Mouse (Mus musculus): ENCODE data around the gene Olfr311. TPM values are rescaled to one million over a fixed set of nuclear protein-coding genes. Genes with fewer than 3 reads are reported as not detected.
"Not testable (repeated sequence)": the region's sequence is repeated elsewhere in the genome, so short reads cannot be mapped to it uniquely, and the experiment has no call there.

Olfr311 gene
- not detected in 2 replicates for polyA plus RNA-seq (2016; fragmentation: Nextera tagmentation; extraction: Ambion mirVana)

DNA sequence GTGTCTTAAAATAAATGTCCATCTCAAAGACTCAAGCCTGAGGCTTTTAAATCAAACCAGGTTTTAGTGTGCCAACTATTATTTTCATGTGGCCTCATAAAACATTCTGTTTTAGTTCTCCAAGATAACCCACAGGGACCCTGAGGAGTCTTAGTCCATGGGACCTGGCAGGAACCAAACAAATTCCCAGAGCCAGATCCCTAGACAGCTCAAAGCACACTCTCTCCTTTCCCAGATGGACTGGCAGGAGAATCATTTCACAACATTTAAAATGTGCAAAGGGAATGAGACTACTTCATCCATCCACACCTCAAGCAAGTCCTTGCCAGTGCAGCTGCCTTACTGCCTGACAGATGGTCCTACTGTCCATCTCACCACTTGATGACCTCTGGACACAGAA, at the start of gene Olfr311:
Olfr311 (plus strand) TSS at position 301 of the 400 bp plus-strand sequence.
- not testable (repeated sequence) for H3K4me3 ChIP-seq; H3K27me3 ChIP-seq (replicated peaks; ENCODE audit: low read depth, poor library complexity, severe bottlenecking); H3K9me3 ChIP-seq; H3K4me1 ChIP-seq; DNase-seq (ENCODE audit: low spot score); H3K27ac ChIP-seq (replicated peaks); H3K36me3 ChIP-seq (replicated peaks)

GRCm38 (mm10) chr11:58789532-58789931, 49.5 kb upstream of the Olfr311 start:
- no peak for DNase-seq (ENCODE audit: low spot score)
- H3K27me3 ChIP-seq (replicated peaks; ENCODE audit: low read depth, poor library complexity, severe bottlenecking): no peaks in the 10 kb centered on the region
- 33% methylated on average over 3 of the region's 3 CpGs for WGBS
- H3K9me3 ChIP-seq: no peaks in the 10 kb centered on the region
- no peak overlapping the region for H3K4me3 ChIP-seq
- H3K36me3 ChIP-seq (replicated peaks): no peaks in the 10 kb centered on the region
- H3K27ac ChIP-seq (replicated peaks): no peak overlapping the region
- H3K4me1 ChIP-seq: no peaks in the 10 kb centered on the region

DNA sequence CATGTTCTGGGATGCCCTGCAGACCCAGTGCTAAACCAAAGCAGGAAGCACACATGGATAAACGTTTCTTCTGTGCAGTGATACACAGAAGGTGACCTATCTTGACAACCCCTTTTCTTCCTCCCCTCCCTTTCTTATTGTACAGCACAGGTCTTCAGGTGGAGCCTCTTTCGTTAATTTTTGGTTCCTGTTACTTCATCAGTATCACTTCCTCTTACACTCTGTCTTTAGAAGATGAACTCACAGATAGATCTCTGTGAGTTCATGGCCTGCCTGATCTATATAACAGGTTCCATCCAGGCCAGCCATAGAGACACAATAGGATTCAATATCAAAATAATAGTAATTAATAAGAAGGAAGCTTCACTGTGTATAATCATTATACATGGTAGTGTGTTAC, 49.0 kb upstream of the Olfr311 start:
- no peak for DNase-seq (ENCODE audit: low spot score)
- Histone ChIP-seq H3K9me3 (no peaks in the 10 kb centered on the region), H3K27ac (replicated peaks) (no peak overlapping the region), H3K4me1 (no peaks in the 10 kb centered on the region), H3K27me3 (replicated peaks; ENCODE audit: low read depth, poor library complexity, severe bottlenecking) (no peaks in the 10 kb centered on the region), H3K4me3 (no peak overlapping the region), H3K36me3 (replicated peaks) (no peaks in the 10 kb centered on the region)
- 59% methylated on average over 2 of the region's 2 CpGs for WGBS

DNA sequence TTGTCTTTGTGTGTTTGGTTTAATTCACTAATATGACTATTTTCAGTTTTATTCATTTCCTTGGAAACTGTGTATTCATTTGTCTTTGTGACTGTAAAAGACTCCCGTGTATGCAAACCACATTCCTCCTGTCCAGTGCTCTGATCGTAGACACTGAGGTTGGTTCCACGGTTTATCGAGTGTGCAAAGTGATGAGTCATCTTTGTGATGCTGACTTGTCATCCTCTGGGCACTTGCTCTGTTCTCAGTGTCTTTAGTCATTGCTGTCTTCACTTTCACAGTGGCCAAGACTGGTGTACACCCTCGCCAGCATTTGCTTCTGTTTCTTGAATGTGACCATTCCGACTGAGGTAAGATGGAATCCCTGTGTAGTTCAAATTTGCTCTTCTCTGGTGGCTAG, 48.4 kb upstream of the Olfr311 start:
- Histone ChIP-seq H3K36me3 (replicated peaks) (no peaks in the 10 kb centered on the region), H3K9me3 (no peaks in the 10 kb centered on the region), H3K4me1 (no peaks in the 10 kb centered on the region), H3K27ac (replicated peaks) (no peak overlapping the region), H3K4me3 (no peak overlapping the region), H3K27me3 (replicated peaks; ENCODE audit: low read depth, poor library complexity, severe bottlenecking) (no peaks in the 10 kb centered on the region)
- WGBS: 91% methylated on average over 6 of the region's 6 CpGs
- no peak for DNase-seq (ENCODE audit: low spot score)

GRCm38 (mm10) chr11:58795856-58796255, 43.2 kb upstream of the Olfr311 start:
- Histone ChIP-seq H3K27me3 (replicated peaks; ENCODE audit: low read depth, poor library complexity, severe bottlenecking) (no peaks in the 10 kb centered on the region), H3K4me1 (no peaks in the 10 kb centered on the region), H3K36me3 (replicated peaks) (no peaks in the 10 kb centered on the region), H3K27ac (replicated peaks) (no peak overlapping the region), H3K9me3 (no peaks in the 10 kb centered on the region), H3K4me3 (no peak overlapping the region)
- no peak for DNase-seq (ENCODE audit: low spot score)
- WGBS: 79% methylated on average over 2 of the region's 2 CpGs

DNA sequence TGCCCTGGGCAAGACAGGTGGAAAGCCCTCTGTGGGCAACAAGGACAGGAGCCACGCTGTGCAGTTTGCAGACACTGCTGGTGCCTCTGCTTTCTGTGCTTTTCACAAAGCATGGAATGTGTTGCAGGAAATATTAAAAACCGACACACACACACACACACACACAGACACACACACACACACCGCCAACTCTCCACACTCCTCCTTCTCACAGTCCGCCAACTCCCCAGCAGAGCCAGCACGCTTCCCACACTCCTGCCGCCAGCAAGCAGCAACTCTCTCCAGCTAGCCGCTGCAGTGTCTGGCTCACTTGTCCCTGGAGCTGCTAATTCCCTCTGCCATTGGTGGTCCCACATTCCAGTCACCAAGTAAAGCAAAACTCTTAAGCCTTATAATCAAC, 42.2 kb upstream of the Olfr311 start:
- H3K36me3 ChIP-seq (replicated peaks): no peaks in the 10 kb centered on the region
- peaks cover 8% of the 10 kb centered on the region for H3K4me1 ChIP-seq
- H3K4me3 ChIP-seq: no peak overlapping the region
- H3K27ac ChIP-seq (replicated peaks): no peak overlapping the region
- no peak for DNase-seq (ENCODE audit: low spot score)
- no peaks in the 10 kb centered on the region for H3K27me3 ChIP-seq (replicated peaks; ENCODE audit: low read depth, poor library complexity, severe bottlenecking)
- H3K9me3 ChIP-seq: no peaks in the 10 kb centered on the region
- WGBS: 79% methylated on average over 7 of the region's 7 CpGs

DNA sequence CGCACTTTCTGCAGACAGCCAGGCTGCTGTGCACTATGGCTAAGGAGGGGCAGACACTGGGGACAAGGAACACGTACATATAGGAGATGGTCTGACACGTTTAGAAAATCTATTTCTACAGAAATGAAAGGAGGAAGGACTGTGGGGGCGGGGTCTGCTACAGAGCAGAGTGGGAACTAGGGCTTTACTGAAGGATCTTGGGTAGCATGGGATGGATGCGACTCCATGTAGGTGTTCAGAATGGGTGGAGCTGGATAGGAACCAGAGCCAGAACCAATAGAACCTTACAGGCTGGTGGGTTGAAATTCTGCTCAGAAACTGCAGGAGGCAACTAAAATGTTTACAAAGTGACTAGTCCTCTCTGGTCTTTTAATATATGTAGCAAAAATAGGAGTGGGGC, 39.3 kb upstream of the Olfr311 start:
- H3K4me3 ChIP-seq: no peak overlapping the region
- H3K36me3 ChIP-seq (replicated peaks): no peaks in the 10 kb centered on the region
- H3K4me1 ChIP-seq: peaks cover 15% of the 10 kb centered on the region
- no peaks in the 10 kb centered on the region for H3K27me3 ChIP-seq (replicated peaks; ENCODE audit: low read depth, poor library complexity, severe bottlenecking)
- no peaks in the 10 kb centered on the region for H3K9me3 ChIP-seq
- no peak overlapping the region for H3K27ac ChIP-seq (replicated peaks)
- WGBS: 84% methylated on average over 5 of the region's 5 CpGs
- no peak for DNase-seq (ENCODE audit: low spot score)

- H3K36me3 ChIP-seq (replicated peaks): no peaks in the 10 kb centered on the region
- 38% methylated on average over 14 of the region's 14 CpGs for WGBS
- peak; percentile 55 for DNase-seq (ENCODE audit: low spot score)
- peak within 1 kb of the TSS; percentile 28; the same call in 1 of the 2 replicates for H3K4me3 ChIP-seq
- no peaks in the 10 kb centered on the region for H3K27me3 ChIP-seq (replicated peaks; ENCODE audit: low read depth, poor library complexity, severe bottlenecking)
- H3K27ac ChIP-seq (replicated peaks): no peak within 1 kb of the TSS; the same call in 1 of the 2 replicates
- H3K4me1 ChIP-seq: peaks cover 15% of the 10 kb centered on the region
- H3K9me3 ChIP-seq: no peaks in the 10 kb centered on the region
Observed at GRCm38 (mm10) chr11:58801558-58802228, 37.4 kb upstream of the Olfr311 start, which contains the start of gene Fam183b. TSS of gene Fam183b (minus strand) at chr11:58801960.

DNA sequence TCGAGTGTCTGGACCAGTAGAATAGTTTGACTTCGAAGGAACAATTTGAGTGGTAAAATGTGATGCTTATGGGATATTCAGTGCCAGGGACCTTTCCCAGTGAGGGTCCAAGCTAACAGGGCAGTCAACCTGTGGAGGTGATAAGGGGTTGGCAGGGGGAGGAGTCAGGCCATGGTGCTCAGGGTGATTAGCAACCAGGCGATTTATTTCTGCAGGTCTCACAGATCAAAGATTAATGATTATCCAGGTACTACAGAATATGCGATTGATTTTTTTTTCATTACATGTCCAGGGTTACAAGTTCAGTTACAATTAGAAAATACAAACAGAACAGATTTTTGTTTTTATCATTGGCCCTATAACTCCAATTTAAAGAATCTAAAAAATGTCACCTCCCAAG, 35.2 kb upstream of the Olfr311 start:
- 80% methylated on average over 4 of the region's 4 CpGs for whole genome bisulfite sequencing
- no peaks in the 10 kb centered on the region for H3K9me3 ChIP-seq

DNA sequence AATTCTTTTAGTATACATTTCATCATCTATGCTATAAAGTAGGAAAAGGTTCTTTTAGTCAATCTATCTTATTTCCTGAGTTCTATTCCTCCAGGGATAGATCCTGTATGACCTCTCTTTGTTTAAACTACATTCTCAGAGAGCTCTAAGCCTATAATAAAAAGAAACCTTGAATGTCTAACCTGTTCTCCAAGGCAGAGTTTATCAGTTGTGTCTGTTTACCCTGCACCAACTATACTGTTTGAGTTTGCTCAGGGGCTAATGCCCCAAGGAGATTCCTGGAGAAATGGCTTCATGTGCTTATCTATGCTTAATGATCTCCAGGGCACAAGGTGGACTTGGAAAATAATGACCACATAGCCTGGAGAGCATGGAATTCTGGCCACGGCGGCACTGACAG, 34.7 kb upstream of the Olfr311 start:
- DNase-seq (ENCODE audit: low spot score): no peak
- Histone ChIP-seq H3K4me1 (peaks cover 15% of the 10 kb centered on the region), H3K4me3 (no peak overlapping the region), H3K27me3 (replicated peaks; ENCODE audit: low read depth, poor library complexity, severe bottlenecking) (no peaks in the 10 kb centered on the region), H3K9me3 (no peaks in the 10 kb centered on the region), H3K27ac (replicated peaks) (no peak overlapping the region), H3K36me3 (replicated peaks) (no peaks in the 10 kb centered on the region)
- 81% methylated on average over 2 of the region's 2 CpGs for WGBS

More for the DNA sequence above, 35.2 kb upstream of the Olfr311 start:
- no peaks in the 10 kb centered on the region for H3K27me3 ChIP-seq (replicated peaks; ENCODE audit: low read depth, poor library complexity, severe bottlenecking)
- no peak for DNase-seq (ENCODE audit: low spot score)
- H3K4me3 ChIP-seq: no peak overlapping the region
- peaks cover 15% of the 10 kb centered on the region for H3K4me1 ChIP-seq
- no peaks in the 10 kb centered on the region for H3K36me3 ChIP-seq (replicated peaks)
- H3K27ac ChIP-seq (replicated peaks): no peak overlapping the region

- Histone ChIP-seq H3K27me3 (replicated peaks; ENCODE audit: low read depth, poor library complexity, severe bottlenecking) (no peaks in the 10 kb centered on the region), H3K4me3 (no peak overlapping the region), H3K9me3 (no peaks in the 10 kb centered on the region), H3K4me1 (no peaks in the 10 kb centered on the region), H3K27ac (replicated peaks) (no peak overlapping the region), H3K36me3 (replicated peaks) (no peaks in the 10 kb centered on the region)
- 0% methylated on average over 1 of the region's 1 CpGs for WGBS
- no peak for DNase-seq (ENCODE audit: low spot score)
Observed at GRCm38 (mm10) chr11:58812001-58812400, 27.1 kb upstream of the Olfr311 start.

DNA sequence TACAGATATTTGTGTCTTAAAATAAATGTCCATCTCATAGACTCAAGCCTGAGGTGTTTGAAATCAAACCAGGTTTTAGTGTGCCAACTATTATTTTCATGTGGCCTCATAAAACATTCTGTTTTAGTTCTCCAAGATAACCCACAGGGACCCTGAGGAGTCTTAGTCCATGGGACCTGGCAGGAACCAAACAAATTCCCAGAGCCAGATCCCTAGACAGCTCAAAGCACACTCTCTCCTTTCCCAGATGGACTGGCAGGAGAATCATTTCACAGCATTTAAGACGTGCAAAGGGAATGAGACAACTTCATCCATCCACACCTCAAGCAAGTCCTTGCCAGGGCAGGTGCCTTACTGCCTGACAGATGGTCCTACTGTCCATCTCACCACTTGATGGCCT, 24.4 kb upstream of the Olfr311 start, which contains the start of gene Olfr313:
Olfr313 (plus strand) TSS at position 301 of the 400 bp plus-strand sequence.
- H3K27me3 ChIP-seq (replicated peaks; ENCODE audit: low read depth, poor library complexity, severe bottlenecking); H3K4me3 ChIP-seq; H3K4me1 ChIP-seq; H3K27ac ChIP-seq (replicated peaks); DNase-seq (ENCODE audit: low spot score); H3K9me3 ChIP-seq; H3K36me3 ChIP-seq (replicated peaks): not testable (repeated sequence)
- 79% methylated on average over 1 of the region's 1 CpGs for WGBS

DNA sequence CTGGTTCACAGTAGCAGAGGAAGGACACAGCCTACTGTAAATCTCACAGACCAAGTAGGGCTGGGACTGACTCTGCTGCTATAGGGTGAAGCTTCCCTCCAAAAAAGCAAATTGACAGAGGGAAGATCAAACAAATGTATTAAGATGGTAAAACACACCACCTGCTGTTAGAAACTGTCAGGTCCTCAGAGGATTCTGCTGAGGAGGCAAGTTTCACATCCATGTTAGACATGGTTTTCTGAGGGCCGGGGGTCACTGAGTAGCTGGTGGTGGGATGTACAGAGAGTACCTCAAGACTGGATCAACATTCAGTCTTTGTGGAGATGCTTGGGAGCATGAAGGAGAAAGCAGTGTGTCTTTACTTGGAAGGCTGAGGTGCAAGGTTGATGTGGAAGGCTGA, 23.4 kb upstream of the Olfr311 start:
- no peaks in the 10 kb centered on the region for H3K27me3 ChIP-seq (replicated peaks; ENCODE audit: low read depth, poor library complexity, severe bottlenecking)
- WGBS: 85% methylated on average over 1 of the region's 1 CpGs
- no peak overlapping the region for H3K27ac ChIP-seq (replicated peaks)
- H3K9me3 ChIP-seq: no peaks in the 10 kb centered on the region
- no peaks in the 10 kb centered on the region for H3K36me3 ChIP-seq (replicated peaks)
- H3K4me3 ChIP-seq: no peak overlapping the region
- no peak for DNase-seq (ENCODE audit: low spot score)
- no peaks in the 10 kb centered on the region for H3K4me1 ChIP-seq
